Mouse (Mus musculus) hindbrain, postnatal 0 days (tissue): ENCODE measurements around the gene Sf3a2. TPM values are rescaled to one million over a fixed set of nuclear protein-coding genes. Genes with fewer than 3 reads are reported as not detected.

Source experiments
- ATAC-seq: fragments of 200-750 bp; cut with Nextera tagmentation; 2 replicates; pipeline ENCODE4 v1.8.0; 2017; ENCODE audit warnings: mild to moderate bottlenecking, moderate TSS enrichment, moderate library complexity
- DNase-seq: peaks from one replicate; pipeline ENCODE4 v3.0.0-alpha.2; 2015; ENCODE audit warnings: low spot score
- H3K27ac ChIP-seq: fragments of 300-500 bp; sonication (generic); 2 replicates; pipeline ENCODE4 v1.5.1; 2014; ENCODE audit warnings: mild to moderate bottlenecking
- H3K27me3 ChIP-seq: fragments of 300-500 bp; sonication (generic); 2 replicates; pipeline ENCODE4 v1.6.1; 2014; ENCODE audit warnings: low read length, mixed read lengths; ENCODE audit not compliant: insufficient read depth
- H3K36me3 ChIP-seq: fragments of 300-500 bp; sonication (generic); 2 replicates; pipeline ENCODE4 v1.6.1; 2014; ENCODE audit warnings: low read length, mixed read lengths; ENCODE audit not compliant: insufficient read depth
- H3K4me1 ChIP-seq: fragments of 300-500 bp; sonication (generic); 2 replicates; pipeline ENCODE4 v1.6.1; 2014; ENCODE audit warnings: antibody characterized with exemption, low read length, mixed read lengths; ENCODE audit not compliant: insufficient read depth
- H3K4me2 ChIP-seq: fragments of 300-500 bp; sonication (generic); 2 replicates; pipeline ENCODE4 v1.6.1; 2014; ENCODE audit warnings: low read depth, mild to moderate bottlenecking, low read length, moderate library complexity, mixed read lengths
- H3K4me3 ChIP-seq: fragments of 300-500 bp; sonication (generic); 2 replicates; pipeline ENCODE4 v1.5.1; 2014; ENCODE audit warnings: low read length
- H3K9ac ChIP-seq: fragments of 300-500 bp; sonication (generic); replicated peaks from 2 replicates; pipeline ENCODE4 v1.6.1; 2014; ENCODE audit warnings: mild to moderate bottlenecking, low read length, moderate library complexity, mixed read lengths
- H3K9me3 ChIP-seq: fragments of 300-500 bp; sonication (generic); 2 replicates; pipeline ENCODE4 v1.6.1; 2016; ENCODE audit warnings: low read length, mixed read lengths
- CTCF ChIP-seq: IDR thresholded peaks from 2 replicates; pipeline ENCODE4 v1.5.1; 2016; ENCODE audit warnings: antibody characterized with exemption, control low read depth, low read depth
- WGBS: fragments of 180-500 bp; shearing (Covaris S2); extraction: QIAGEN DNeasy Blood & Tissue Kit; methylation state at CpG from one replicate; pipeline ENCODE4 v1.1.7; 2014; 5-methylcytosine and 5-hydroxymethylcytosine counted together
- polyA plus RNA-seq: library from polyadenylated mRNA; unstranded; fragments of >200 nt; fragmentation: Nextera tagmentation; extraction: Ambion mirVana; gene quantifications from 2 replicates; pipeline ENCODE4 v1.2.1, GENCODE M21; 2015
- total RNA-seq: library from RNA; depleted of rRNA; stranded (reverse); fragments of >200 nt; gene quantifications from 2 replicates; pipeline ENCODE4 v1.2.3, GENCODE M21; 2014

Sf3a2 gene
- total and polyA plus RNA-seq, 2 experiments from 2014 or later: 14.2 to 53.2 TPM

DNA sequence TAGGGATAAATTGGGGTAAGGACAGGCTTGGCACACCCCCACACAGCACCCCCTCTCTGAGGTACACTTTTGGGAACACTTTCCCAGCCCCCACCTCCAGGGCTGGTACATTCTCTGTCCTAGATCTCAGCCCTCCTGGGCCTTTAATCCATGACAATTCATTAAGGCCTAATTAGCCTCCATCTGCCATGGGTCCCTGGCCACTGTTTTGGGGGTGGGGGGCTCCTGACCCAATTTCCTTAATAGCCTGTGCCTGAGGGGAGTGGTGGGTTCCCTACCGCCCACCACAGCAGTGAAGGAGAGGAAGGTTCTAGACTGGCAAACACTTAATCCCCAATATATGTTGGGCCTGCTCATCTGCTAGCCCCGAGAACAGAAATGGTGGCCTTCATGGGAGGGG, 43.7 kb downstream of the Sf3a2 start:
- no peak overlapping the region for H3K4me2 ChIP-seq
- no peaks in the 10 kb centered on the region; the same call in 1 of the 2 replicates for H3K4me1 ChIP-seq
- H3K4me3 ChIP-seq: no peak overlapping the region
- no peak overlapping the region for H3K9ac ChIP-seq
- no peak for ATAC-seq
- H3K36me3 ChIP-seq: no peaks in the 10 kb centered on the region
- DNase-seq: peak; percentile 28
- H3K9me3 ChIP-seq: no peaks in the 10 kb centered on the region
- 73% methylated on average over 2 of the region's 2 CpGs for WGBS
- H3K27me3 ChIP-seq: no peaks in the 10 kb centered on the region
- no peak for TF ChIP-seq CTCF
- no peak overlapping the region for H3K27ac ChIP-seq

DNA sequence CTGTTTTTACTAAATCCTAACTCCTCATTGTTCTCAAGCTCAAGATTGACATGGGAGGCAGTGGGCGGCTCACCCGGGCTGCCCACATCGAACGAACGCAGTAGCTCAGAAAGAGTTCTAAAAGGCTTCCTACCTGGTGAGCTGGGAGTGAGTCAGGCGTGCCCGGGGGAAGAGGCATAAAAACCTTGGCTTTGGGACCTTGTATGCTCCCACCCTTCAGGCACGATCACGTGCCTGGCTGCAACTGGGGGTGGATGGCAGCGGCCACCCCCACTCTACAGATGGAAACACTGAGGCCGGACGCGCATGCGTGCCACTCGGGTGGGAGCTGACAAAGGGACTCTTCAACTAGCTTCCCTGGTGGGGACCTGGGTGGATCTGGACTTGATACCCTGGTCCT, 44.3 kb downstream of the Sf3a2 start:
- no peaks in the 10 kb centered on the region; the same call in 1 of the 2 replicates for H3K4me1 ChIP-seq

DNA sequence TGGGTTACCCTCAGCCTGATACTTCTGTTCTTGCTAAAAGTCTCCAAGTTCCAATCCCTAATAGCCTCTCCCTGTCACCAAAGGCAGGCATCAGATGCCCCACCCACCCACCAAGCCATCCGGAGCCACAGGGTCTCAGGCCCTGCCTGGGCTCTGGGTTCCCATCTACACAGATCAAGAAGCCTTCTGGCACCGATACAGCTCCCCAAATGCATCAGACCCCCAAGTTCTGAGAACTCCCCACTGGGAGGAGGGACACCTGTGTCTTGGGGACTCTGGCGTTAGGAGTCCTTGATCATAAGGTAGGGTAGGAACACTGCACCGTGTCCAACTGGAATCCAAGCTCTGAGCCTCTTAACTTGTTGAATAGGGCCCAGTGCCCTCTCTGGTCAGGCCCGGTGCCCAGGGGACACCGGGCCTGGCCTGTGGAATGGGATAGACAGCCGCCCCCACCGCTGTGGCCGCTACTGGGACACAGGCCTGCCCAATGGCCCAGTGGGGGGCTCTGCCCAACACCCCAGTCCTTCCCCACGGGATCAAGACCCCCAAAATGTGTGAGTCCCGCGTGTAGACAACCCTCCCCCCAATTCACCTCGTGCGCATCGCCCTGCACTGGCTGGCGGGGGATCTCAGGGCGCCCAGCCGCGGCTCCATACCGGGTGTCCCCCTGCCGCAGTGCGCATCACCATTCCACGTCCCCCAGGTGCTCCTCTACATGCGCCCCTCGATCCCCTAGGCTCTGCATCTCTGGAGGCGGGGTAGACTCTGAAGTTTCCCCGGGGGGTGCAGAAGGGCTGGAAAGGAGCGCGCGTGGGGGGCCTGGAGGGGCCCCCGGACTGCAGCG, 45.3 kb downstream of the Sf3a2 start:
- H3K27me3 ChIP-seq: no peaks in the 10 kb centered on the region
- no peak for DNase-seq
- WGBS: 9% methylated on average over 32 of the region's 32 CpGs

More for the DNA sequence above, 44.3 kb downstream of the Sf3a2 start:
- TF ChIP-seq CTCF: no peak
- H3K9ac ChIP-seq: no peak overlapping the region
- no peak for ATAC-seq
- 80% methylated on average over 15 of the region's 15 CpGs for WGBS
- peak overlapping the region; percentile 78 for H3K4me2 ChIP-seq
- H3K36me3 ChIP-seq: no peaks in the 10 kb centered on the region
- no peaks in the 10 kb centered on the region for H3K27me3 ChIP-seq
- DNase-seq: no peak
- no peak overlapping the region for H3K4me3 ChIP-seq
- no peak overlapping the region for H3K27ac ChIP-seq
- H3K9me3 ChIP-seq: no peaks in the 10 kb centered on the region

DNA sequence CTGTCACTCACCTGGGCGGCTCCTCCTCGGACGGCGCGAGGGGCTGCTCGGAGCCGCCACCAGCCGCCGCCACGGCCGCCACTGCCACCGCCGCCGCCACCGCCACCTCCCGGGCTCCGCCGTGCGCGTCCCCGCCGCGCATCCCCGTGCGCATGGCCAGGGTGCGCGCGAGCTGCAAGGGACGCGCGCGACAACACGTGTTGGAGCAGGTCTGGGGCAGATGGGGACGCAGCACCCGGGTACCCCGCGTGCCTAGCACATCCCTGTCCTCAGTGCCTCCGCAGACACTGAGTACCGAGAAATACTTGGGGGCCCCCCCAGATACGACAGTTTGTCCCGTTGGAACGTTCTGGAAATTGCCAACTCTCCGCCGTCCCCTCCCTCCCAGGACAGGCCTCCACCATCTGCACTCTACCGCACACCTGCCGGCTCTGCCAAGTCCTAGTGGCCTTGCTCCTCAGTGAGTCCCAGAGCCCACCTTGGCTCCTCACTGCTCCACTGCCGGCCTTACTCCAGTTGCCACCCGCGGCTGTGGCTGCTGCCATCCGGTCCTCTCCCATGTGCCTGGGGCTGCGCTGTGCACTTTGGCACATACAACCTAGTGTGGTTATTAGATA, 46.0 kb downstream of the Sf3a2 start, which contains the start of gene Lingo3:
Lingo3 (minus strand) TSS at position 109 of the 617 bp plus-strand sequence.
- Histone ChIP-seq H3K4me2 (peak within 1 kb of the TSS; percentile 78), H3K9ac (peak within 1 kb of the TSS; percentile 75), H3K9me3 (no peaks in the 10 kb centered on the region), H3K27ac (peak within 1 kb of the TSS; percentile 45; the same call in 1 of the 2 replicates), H3K4me1 (no peaks in the 10 kb centered on the region; the same call in 1 of the 2 replicates), H3K4me3 (peak within 1 kb of the TSS; percentile 57), H3K27me3 (no peaks in the 10 kb centered on the region), H3K36me3 (no peaks in the 10 kb centered on the region)
- ATAC-seq (peak; percentile 69), DNase-seq (peak; percentile 83)
- TF ChIP-seq CTCF: no peak
- 3% methylated on average over 47 of the region's 51 CpGs for WGBS

More for the DNA sequence above, 45.3 kb downstream of the Sf3a2 start:
- peak overlapping the region; percentile 57 for H3K4me3 ChIP-seq
- H3K4me2 ChIP-seq: peak overlapping the region; percentile 78
- peak overlapping the region; percentile 75 for H3K9ac ChIP-seq
- no peaks in the 10 kb centered on the region for H3K36me3 ChIP-seq
- H3K4me1 ChIP-seq: no peaks in the 10 kb centered on the region; the same call in 1 of the 2 replicates
- peak overlapping the region; percentile 45; the same call in 1 of the 2 replicates for H3K27ac ChIP-seq
- no peaks in the 10 kb centered on the region for H3K9me3 ChIP-seq
- no peak for TF ChIP-seq CTCF
- peak; percentile 34 for ATAC-seq

DNA sequence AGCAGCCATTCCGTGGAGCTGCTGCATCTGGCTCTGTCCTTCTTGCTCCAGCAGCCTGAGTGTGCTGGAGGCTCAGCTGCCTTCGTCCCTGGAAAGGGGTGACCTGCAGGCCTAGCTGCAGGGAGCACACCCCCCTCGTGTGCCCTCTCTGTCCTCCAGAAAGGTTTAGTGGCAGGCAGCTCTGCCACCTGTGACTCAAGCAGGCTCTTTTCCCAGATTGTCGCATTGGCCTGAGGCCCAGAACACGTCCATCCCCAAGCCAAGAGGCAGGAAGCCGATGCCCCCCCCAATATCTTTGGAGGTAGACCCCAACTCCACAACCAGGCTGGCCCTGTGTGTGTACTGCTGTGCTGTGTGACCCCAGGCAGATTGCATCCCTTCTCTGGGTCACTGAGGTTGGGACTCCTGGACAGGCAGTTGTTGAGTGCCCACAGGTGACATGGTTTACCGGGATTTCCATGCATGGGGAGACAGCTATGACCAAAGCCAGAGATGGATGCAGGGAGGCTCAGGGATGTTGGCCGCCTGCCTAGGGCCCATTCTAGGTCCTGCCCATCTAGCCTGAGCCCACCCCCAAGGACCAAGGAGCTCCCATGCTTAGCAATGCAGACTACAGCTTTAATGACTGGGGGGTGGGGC, 47.2 kb downstream of the Sf3a2 start:
- H3K4me3 ChIP-seq: no peak overlapping the region
- H3K9ac ChIP-seq: no peak overlapping the region
- H3K9me3 ChIP-seq: no peaks in the 10 kb centered on the region
- WGBS: 48% methylated on average over 8 of the region's 8 CpGs
- no peaks in the 10 kb centered on the region for H3K36me3 ChIP-seq
- H3K4me1 ChIP-seq: no peaks in the 10 kb centered on the region; the same call in 1 of the 2 replicates
- no peaks in the 10 kb centered on the region for H3K27me3 ChIP-seq
- H3K27ac ChIP-seq: no peak overlapping the region
- no peak overlapping the region for H3K4me2 ChIP-seq
- no peak for ATAC-seq
- no peak for DNase-seq
- no peak for TF ChIP-seq CTCF

DNA sequence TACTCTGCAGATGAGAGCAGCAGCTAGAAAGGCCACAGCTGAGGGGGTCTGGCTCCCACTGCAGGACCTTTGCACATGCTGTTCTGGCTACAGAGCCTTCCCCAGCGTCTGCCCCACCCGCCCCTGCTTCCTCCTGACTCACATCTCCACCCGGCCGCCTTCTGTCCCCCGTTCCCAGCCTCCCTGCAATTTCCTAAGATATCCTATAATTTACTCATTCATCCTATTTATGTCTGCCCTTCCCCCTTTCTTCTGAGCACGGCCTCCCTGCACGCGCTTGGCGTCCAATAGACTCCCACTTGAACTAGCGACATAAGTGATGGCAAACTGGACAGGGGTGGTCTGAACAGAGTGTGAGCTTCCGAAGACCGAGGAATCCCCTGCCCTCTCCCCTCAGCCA, 47.7 kb downstream of the Sf3a2 start:
- DNase-seq (no peak), ATAC-seq (no peak)
- Histone ChIP-seq H3K9ac (no peak overlapping the region), H3K27me3 (no peaks in the 10 kb centered on the region), H3K27ac (no peak overlapping the region), H3K4me1 (no peaks in the 10 kb centered on the region; the same call in 1 of the 2 replicates), H3K36me3 (no peaks in the 10 kb centered on the region), H3K4me2 (no peak overlapping the region), H3K9me3 (no peaks in the 10 kb centered on the region), H3K4me3 (no peak overlapping the region)
- no peak for TF ChIP-seq CTCF
- WGBS: 77% methylated on average over 12 of the region's 12 CpGs
